Mouse (Mus musculus) limb, embryonic 13.5 days (tissue): ENCODE measurements around the gene Emc9. TPM values are rescaled to one million over a fixed set of nuclear protein-coding genes. Genes with fewer than 3 reads are reported as not detected.
A peak's percentile ranks its signal among the peaks of the same experiment; 100 is the strongest.

Experiments
- ATAC-seq: fragments of 200-750 bp; cut with Nextera tagmentation; 2 replicates; pipeline ENCODE4 v1.8.0; 2017; ENCODE audit warnings: low read depth, moderate number of reproducible peaks, moderate TSS enrichment; ENCODE audit not compliant: low FRiP score
- H3K27ac ChIP-seq: fragments of 300-500 bp; sonication (generic); 2 replicates; pipeline ENCODE4 v1.5.1; 2015; ENCODE audit warnings: inconsistent platforms, mild to moderate bottlenecking, moderate library complexity
- H3K27me3 ChIP-seq: fragments of 300-500 bp; sonication (generic); 2 replicates; pipeline ENCODE4 v1.6.1; 2015; ENCODE audit warnings: mild to moderate bottlenecking, inconsistent platforms
- H3K36me3 ChIP-seq: fragments of 300-500 bp; sonication (generic); 2 replicates; pipeline ENCODE4 v1.6.1; 2015; ENCODE audit warnings: inconsistent platforms, mild to moderate bottlenecking, moderate library complexity
- H3K4me1 ChIP-seq: fragments of 300-500 bp; sonication (generic); 2 replicates; pipeline ENCODE4 v1.6.1; 2015; ENCODE audit warnings: inconsistent platforms
- H3K4me2 ChIP-seq: fragments of 300-500 bp; sonication (generic); replicated peaks from 2 replicates; pipeline ENCODE4 v1.6.1; 2015; ENCODE audit warnings: inconsistent platforms, mild to moderate bottlenecking, moderate library complexity
- H3K4me3 ChIP-seq: fragments of 300-500 bp; sonication (generic); 2 replicates; pipeline ENCODE4 v1.5.1; 2015; ENCODE audit warnings: moderate library complexity, mild to moderate bottlenecking, inconsistent platforms
- H3K9ac ChIP-seq: fragments of 300-500 bp; sonication (generic); 2 replicates; pipeline ENCODE4 v1.6.1; 2015; ENCODE audit warnings: mild to moderate bottlenecking, inconsistent platforms
- H3K9me3 ChIP-seq: fragments of 300-500 bp; sonication (generic); 2 replicates; pipeline ENCODE4 v1.6.1; 2016; ENCODE audit warnings: inconsistent platforms
- WGBS: fragments of 180-500 bp; shearing (Covaris S2); methylation state at CpG from one replicate; pipeline ENCODE4 v1.1.7; 2015; 5-methylcytosine and 5-hydroxymethylcytosine counted together
- polyA plus RNA-seq: library from polyadenylated mRNA; unstranded; fragments of >200 nt; fragmentation: Nextera tagmentation; extraction: Ambion mirVana; gene quantifications from 2 replicates; pipeline ENCODE4 v1.2.1, GENCODE M21; 2015

Gene Emc9
- polyA plus RNA-seq, 1 experiment from 2014 or later: 4.9 TPM

- Histone ChIP-seq H3K9ac (no peak overlapping the region), H3K27me3 (no peaks in the 10 kb centered on the region), H3K9me3 (no peaks in the 10 kb centered on the region), H3K4me1 (peaks cover 4% of the 10 kb centered on the region; the same call in 1 of the 2 replicates), H3K4me2 (no peak overlapping the region), H3K4me3 (no peak overlapping the region), H3K36me3 (peaks cover 38% of the 10 kb centered on the region), H3K27ac (no peak overlapping the region)
- ATAC-seq: no peak
These were observed 13.3 kb downstream of the Emc9 start for GRCm38 (mm10) chr14:55571760-55572159.

GRCm38 (mm10) chr14:55570588-55570987, 14.5 kb downstream of the Emc9 start:
- 93% methylated on average over 2 of the region's 2 CpGs for WGBS
- no peak for ATAC-seq
- Histone ChIP-seq H3K9me3 (no peaks in the 10 kb centered on the region), H3K27me3 (no peaks in the 10 kb centered on the region), H3K36me3 (peaks cover 50% of the 10 kb centered on the region), H3K27ac (no peak overlapping the region), H3K4me2 (no peak overlapping the region), H3K4me3 (no peak overlapping the region), H3K4me1 (peaks cover 2% of the 10 kb centered on the region; the same call in 1 of the 2 replicates), H3K9ac (no peak overlapping the region)

- Histone ChIP-seq H3K4me1 (no peaks in the 10 kb centered on the region), H3K4me2 (no peak overlapping the region), H3K4me3 (no peak overlapping the region), H3K27ac (no peak overlapping the region), H3K9ac (no peak overlapping the region), H3K27me3 (no peaks in the 10 kb centered on the region), H3K9me3 (no peaks in the 10 kb centered on the region), H3K36me3 (peaks cover 71% of the 10 kb centered on the region)
- ATAC-seq: no peak
- 89% methylated on average over 3 of the region's 3 CpGs for WGBS
These were observed 17.6 kb downstream of the Emc9 start for GRCm38 (mm10) chr14:55567496-55567895.

- Histone ChIP-seq H3K4me2 (no peak overlapping the region), H3K27ac (no peak overlapping the region), H3K4me3 (no peak overlapping the region), H3K36me3 (peaks cover 71% of the 10 kb centered on the region), H3K4me1 (peaks cover 14% of the 10 kb centered on the region), H3K9ac (peak overlapping the region; percentile 13; the same call in 1 of the 2 replicates), H3K9me3 (no peaks in the 10 kb centered on the region), H3K27me3 (no peaks in the 10 kb centered on the region)
- no peak for ATAC-seq
- WGBS: 88% methylated on average over 3 of the region's 3 CpGs
These were observed 19.4 kb downstream of the Emc9 start for GRCm38 (mm10) chr14:55565748-55566147.

- 88% methylated on average over 11 of the region's 11 CpGs for WGBS
- Histone ChIP-seq H3K36me3 (peaks cover 48% of the 10 kb centered on the region), H3K27me3 (no peaks in the 10 kb centered on the region), H3K4me3 (no peak overlapping the region), H3K4me2 (no peak overlapping the region), H3K27ac (no peak overlapping the region), H3K9ac (no peak overlapping the region), H3K9me3 (no peaks in the 10 kb centered on the region), H3K4me1 (peaks cover 14% of the 10 kb centered on the region)
- ATAC-seq: no peak
These were observed 21.9 kb downstream of the Emc9 start for GRCm38 (mm10) chr14:55563249-55563648.

- 0 out of 2 replicates have a peak overlapping the region, but pooled peaks have one; percentile 66 for H3K9ac ChIP-seq
- peak overlapping the region; percentile 88 for H3K4me2 ChIP-seq
- peaks cover 35% of the 10 kb centered on the region for H3K36me3 ChIP-seq
- H3K27ac ChIP-seq: no peak overlapping the region
- no peaks in the 10 kb centered on the region for H3K9me3 ChIP-seq
- H3K4me1 ChIP-seq: peaks cover 18% of the 10 kb centered on the region
- H3K27me3 ChIP-seq: no peaks in the 10 kb centered on the region
- whole genome bisulfite sequencing: 86% methylated on average over 10 of the region's 10 CpGs
- ATAC-seq: no peak
- peak overlapping the region; percentile 70 for H3K4me3 ChIP-seq
These were observed 23.2 kb downstream of the Emc9 start for GRCm38 (mm10) chr14:55561860-55562259.

- H3K9me3 ChIP-seq: no peaks in the 10 kb centered on the region
- peak within 1 kb of the TSS; percentile 81 for H3K9ac ChIP-seq
- peak within 1 kb of the TSS; percentile 70 for H3K4me3 ChIP-seq
- WGBS: under 1% methylated on average over 51 of the region's 51 CpGs
- peaks cover 19% of the 10 kb centered on the region for H3K4me1 ChIP-seq
- peak within 1 kb of the TSS; percentile 88 for H3K4me2 ChIP-seq
- peak within 1 kb of the TSS; percentile 97 for H3K27ac ChIP-seq
- H3K27me3 ChIP-seq: no peaks in the 10 kb centered on the region
- ATAC-seq: peak; percentile 96
- H3K36me3 ChIP-seq: peaks cover 20% of the 10 kb centered on the region
These were observed 24.7 kb downstream of the Emc9 start, which contains the start of gene A730061H03Rik for GRCm38 (mm10) chr14:55560202-55561073. Gene A730061H03Rik (minus strand): TSS chr14:55560406.

GRCm38 (mm10) chr14:55559799-55560201, 25.3 kb downstream of the Emc9 start, which contains the start of gene Dcaf11:
Gene Dcaf11 (plus strand): TSS chr14:55560006.
- Histone ChIP-seq H3K4me1 (peaks cover 19% of the 10 kb centered on the region), H3K4me3 (peak within 1 kb of the TSS; percentile 70), H3K9me3 (no peaks in the 10 kb centered on the region), H3K4me2 (peak within 1 kb of the TSS; percentile 88), H3K9ac (peak within 1 kb of the TSS; percentile 81), H3K36me3 (peaks cover 14% of the 10 kb centered on the region), H3K27me3 (no peaks in the 10 kb centered on the region), H3K27ac (peak within 1 kb of the TSS; percentile 97)
- WGBS: under 1% methylated on average over 27 of the region's 27 CpGs
- peak; percentile 75 for ATAC-seq

GRCm38 (mm10) chr14:55558740-55559448, 26.2 kb downstream of the Emc9 start:
- no peaks in the 10 kb centered on the region for H3K9me3 ChIP-seq
- H3K27ac ChIP-seq: no peak overlapping the region
- H3K4me3 ChIP-seq: peak overlapping the region; percentile 70
- H3K4me2 ChIP-seq: peak overlapping the region; percentile 88
- peaks cover 19% of the 10 kb centered on the region for H3K4me1 ChIP-seq
- H3K27me3 ChIP-seq: no peaks in the 10 kb centered on the region
- 0 out of 2 replicates have a peak overlapping the region, but pooled peaks have one; percentile 81 for H3K9ac ChIP-seq
- no peak for ATAC-seq
- WGBS: 48% methylated on average over 6 of the region's 6 CpGs
- peaks cover 7% of the 10 kb centered on the region for H3K36me3 ChIP-seq

- no peaks in the 10 kb centered on the region for H3K36me3 ChIP-seq
- H3K4me2 ChIP-seq: no peak overlapping the region
- peaks cover 19% of the 10 kb centered on the region for H3K4me1 ChIP-seq
- H3K9me3 ChIP-seq: no peaks in the 10 kb centered on the region
- no peak overlapping the region for H3K4me3 ChIP-seq
- ATAC-seq: no peak
- H3K9ac ChIP-seq: no peak overlapping the region
- H3K27me3 ChIP-seq: no peaks in the 10 kb centered on the region
- 88% methylated on average over 3 of the region's 3 CpGs for WGBS
- no peak overlapping the region for H3K27ac ChIP-seq
These were observed 27.5 kb downstream of the Emc9 start for GRCm38 (mm10) chr14:55557587-55557986.

GRCm38 (mm10) chr14:55557003-55557402, 28.1 kb downstream of the Emc9 start:
- Histone ChIP-seq H3K27ac (no peak overlapping the region), H3K9me3 (no peaks in the 10 kb centered on the region), H3K4me2 (no peak overlapping the region), H3K36me3 (no peaks in the 10 kb centered on the region), H3K4me1 (peaks cover 16% of the 10 kb centered on the region), H3K9ac (no peak overlapping the region), H3K4me3 (no peak overlapping the region), H3K27me3 (no peaks in the 10 kb centered on the region)
- no peak for ATAC-seq
- 27% methylated on average over 5 of the region's 5 CpGs for WGBS

GRCm38 (mm10) chr14:55555788-55556187, 29.3 kb downstream of the Emc9 start:
- no peak overlapping the region for H3K4me2 ChIP-seq
- H3K9ac ChIP-seq: no peak overlapping the region
- H3K36me3 ChIP-seq: no peaks in the 10 kb centered on the region
- no peaks in the 10 kb centered on the region for H3K27me3 ChIP-seq
- no peaks in the 10 kb centered on the region for H3K9me3 ChIP-seq
- ATAC-seq: no peak
- H3K27ac ChIP-seq: no peak overlapping the region
- 0 out of 2 replicates have a peak, but pooled peaks cover 5% of the 10 kb centered on the region for H3K4me1 ChIP-seq
- WGBS: 77% methylated on average over 3 of the region's 3 CpGs
- H3K4me3 ChIP-seq: no peak overlapping the region
